In genomic region chr1:125458531-125458930, GRCm38 (mm10) we compare ENCODE assay signal across 11 mouse cellular contexts. TPM values are rescaled to one million over a fixed set of nuclear protein-coding genes. Genes with fewer than 3 reads are reported as not detected.
DNase-seq lines count a peak whose midpoint lies in the region; ATAC-seq and TF ChIP-seq lines count a peak whose summit lies in the region.
"Had no signal": no experiment of that assay in that cellular context is flagged by ENCODE, and none has a peak within 500 bp of the region (broad histone marks: within the 10 kb centered on the region; RNA-seq: fewer than 3 reads in every experiment).

No protein-coding gene starts in this region.

- 50% methylated on average over 5 of the region's 5 CpGs for WGBS in lung, adult 2 months
- WGBS in forebrain, postnatal 0 days, result 82% methylated on average over 5 of the region's 5 CpGs

- no peak for TF ChIP-seq CTCF in lung, adult 2 months (IDR thresholded peaks at IDR 0.05; ENCODE audit: insufficient read depth, low read length)
- no peak for TF ChIP-seq CTCF in forebrain, postnatal 0 days (IDR thresholded peaks at IDR 0.05; ENCODE audit: low read depth)

- H3K36me3 ChIP-seq in forebrain, postnatal 0 days (ENCODE audit: insufficient read depth), result no peaks in the 10 kb centered on the region
- H3K36me3 ChIP-seq: stomach, embryonic 15.5 days had no signal

- H3K4me1 ChIP-seq in lung, adult 2 months (ENCODE audit: control insufficient read depth, insufficient read depth, low read length), result no peaks in the 10 kb centered on the region; the same call in 1 of the 2 replicates
- no peaks in the 10 kb centered on the region for H3K4me1 ChIP-seq in forebrain, postnatal 0 days (ENCODE audit: insufficient read depth)
- H3K4me1 ChIP-seq: stomach, embryonic 15.5 days had no signal

- intact Hi-C loops in heart, postnatal 10 days (cut with DNase I), result no loop called here

- no peak overlapping the region for H3K4me3 ChIP-seq in lung, adult 2 months (replicated peaks; ENCODE audit: extremely low read depth, low read depth, low read length)
- no peak overlapping the region for H3K4me3 ChIP-seq in forebrain, postnatal 0 days (ENCODE audit: low read depth, low read length)
- H3K4me3 ChIP-seq: megakaryocyte, embryonic 14.5 days; stomach, embryonic 15.5 days had no signal

- H3K9me3 ChIP-seq in forebrain, postnatal 0 days (ENCODE audit: low read length), result no peaks in the 10 kb centered on the region
- H3K9me3 ChIP-seq: megakaryocyte, embryonic 14.5 days; stomach, embryonic 15.5 days had no signal

- DNase-seq in frontal cortex, postnatal 36 days (ENCODE audit: low spot score in 2 of 2), result peak; percentile 33 to 40
- no peak for DNase-seq in frontal cortex, postnatal 10 days (ENCODE audit: low spot score in 2 of 2)
- DNase-seq in lung, adult 18-20 months, result peak; percentile 48 to 53
- no peak for DNase-seq in lung, adult 2 months
- peak; percentile 57 to 63 for DNase-seq in heart, postnatal 10 days
- DNase-seq in testis, postnatal 10 days (ENCODE audit: low spot score), result peak; percentile 56
- no peak for DNase-seq in forebrain, postnatal 0 days
- DNase-seq in thymus, postnatal 4 days, result no peak

- H3K27ac ChIP-seq in forebrain, postnatal 0 days (ENCODE audit: low read depth, low read length), result no peak overlapping the region
- H3K27ac ChIP-seq: stomach, embryonic 15.5 days had no signal

- ATAC-seq in forebrain, postnatal 0 days, result no peak

- no peak for TF ChIP-seq POLR2A in lung, adult 2 months (IDR thresholded peaks at IDR 0.05; ENCODE audit: borderline replicate concordance, extremely low read depth, low read depth, low read length)

- H3K4me2 ChIP-seq in forebrain, postnatal 0 days (ENCODE audit: low read depth), result no peak overlapping the region
- H3K4me2 ChIP-seq: stomach, embryonic 15.5 days had no signal

- H3K9ac ChIP-seq in forebrain, postnatal 0 days, result no peak overlapping the region
- H3K9ac ChIP-seq: stomach, embryonic 15.5 days had no signal

- H3K27me3 ChIP-seq in forebrain, postnatal 0 days (ENCODE audit: insufficient read depth, low read length), result no peaks in the 10 kb centered on the region
- H3K27me3 ChIP-seq: CH12.LX; megakaryocyte, embryonic 14.5 days; stomach, embryonic 15.5 days had no signal

RNA-seq across cellular contexts. Expression of gene Actr3, which starts 23.0 kb away (rescaled TPM):
- 36.6 and 64.6 TPM in 2 replicates for polyA plus RNA-seq in lung, adult 2 months (2012; rRNA removed)
- total RNA-seq in heart, postnatal 10 days (2021), result 100 to 1,000 TPM; 270 to 287 TPM
- 301 and 316 TPM in 2 replicates for total RNA-seq in forebrain, postnatal 0 days (2014; rRNA removed)
- polyA plus RNA-seq in forebrain, postnatal 0 days (2015; fragmentation: Nextera tagmentation; extraction: Ambion mirVana), result 180 and 216 TPM in 2 replicates

Comparison
In these comparisons a context has a peak if more than half of its experiments do, and no peak if none do; other contexts are left out.
1. DNase-seq: peak in frontal cortex, postnatal 36 days (2 of 2), lung, adult 18-20 months (2 of 2), heart, postnatal 10 days (2 of 2) and testis, postnatal 10 days (single experiment); none in frontal cortex, postnatal 10 days (0 of 2), lung, adult 2 months (single experiment), forebrain, postnatal 0 days (single experiment) and thymus, postnatal 4 days (single experiment).